25 mouse cellular contexts compared by ENCODE assay signal in the genomic region with DNA sequence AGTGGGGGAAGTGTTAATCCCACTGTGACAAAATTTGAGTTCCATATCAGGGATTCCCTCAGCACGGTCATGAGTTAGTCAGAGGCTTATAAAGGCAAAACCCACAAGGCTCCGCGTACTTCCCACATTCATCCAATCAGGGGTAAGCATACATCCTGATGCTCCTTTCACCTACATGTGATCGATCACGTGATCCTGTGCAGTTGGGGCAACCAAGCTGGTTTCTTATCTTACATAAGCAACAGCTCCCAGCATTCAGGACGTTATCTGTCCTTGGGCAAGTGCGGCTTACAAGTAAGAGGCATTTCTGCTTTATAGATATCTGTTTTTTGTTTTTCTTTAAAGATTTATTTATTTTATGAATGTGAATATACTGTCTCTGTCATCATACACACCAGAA.
DNase-seq lines count a peak whose midpoint lies in the region; ATAC-seq and TF ChIP-seq lines count a peak whose summit lies in the region.
"Had no signal": no experiment of that assay in that cellular context is flagged by ENCODE, and none has a peak within 500 bp of the region (broad histone marks: within the 10 kb centered on the region; RNA-seq: fewer than 3 reads in every experiment).

No protein-coding gene starts in this region.

- no peak for TF ChIP-seq EP300 in stomach, postnatal 0 days (optimal IDR thresholded peaks at IDR 0.05)

- ATAC-seq in stomach, postnatal 0 days (ENCODE audit: low FRiP score, low TSS enrichment): peak; percentile 63; the same call in 1 of the 2 replicates
- ATAC-seq in hindbrain, embryonic 12.5 days (ENCODE audit: low FRiP score): no peak
- ATAC-seq: forebrain, embryonic 14.5 days; forebrain, postnatal 0 days; hindbrain, postnatal 0 days; inflammation-experienced regulatory T-cells, adult 6 months; intestine, embryonic 16.5 days; Patski had no signal

- intact Hi-C loops in left cerebral cortex, adult 2 months (cut with DNase I): no loop called here

- H3K27ac ChIP-seq in stomach, postnatal 0 days (replicated peaks): no peak overlapping the region
- H3K27ac ChIP-seq in hindbrain, embryonic 12.5 days: no peak overlapping the region
- H3K27ac ChIP-seq in left cerebral cortex, adult 2 months: no peak overlapping the region
- H3K27ac ChIP-seq: embryonic facial prominence, embryonic 12.5 days; embryonic facial prominence, embryonic 15.5 days; gastrocnemius, adult 2 months; hindbrain, embryonic 14.5 days; hindbrain, postnatal 0 days had no signal

- H3K9ac ChIP-seq in stomach, postnatal 0 days (ENCODE audit: low read length): no peak overlapping the region
- no peak overlapping the region for H3K9ac ChIP-seq in hindbrain, embryonic 12.5 days
- H3K9ac ChIP-seq: embryonic facial prominence, embryonic 12.5 days; embryonic facial prominence, embryonic 15.5 days; forebrain, postnatal 0 days; hindbrain, embryonic 14.5 days had no signal

- DNase-seq in 416B (ENCODE audit: low read depth) (peak; percentile 47), MEL-GATA-1-ER (ENCODE audit: extremely low read depth, low read depth) (peak; percentile 4)
- no peak for DNase-seq in stomach, postnatal 0 days (ENCODE audit: low spot score)
- DNase-seq in left cerebral cortex, adult 2 months (ENCODE audit: extremely low spot score in 1 of 2, low spot score in 2 of 2): no peak
- no peak for DNase-seq in layer of hippocampus, postnatal 25 days (ENCODE audit: extremely low spot score in 1 of 2, low spot score in 1 of 2)
- DNase-seq: adrenal gland, adult 2 months; adrenal gland, postnatal 14 days; cerebellum, adult 11-12 months; cerebellum, adult 8-10 months; cerebellum, postnatal 14 days; forebrain, postnatal 0 days; gastrocnemius, adult 2 months; gastrocnemius, postnatal 14 days; heart, adult 11 months had no signal

- H3K4me2 ChIP-seq in stomach, postnatal 0 days (replicated peaks; ENCODE audit: low read depth): no peak overlapping the region
- no peak overlapping the region for H3K4me2 ChIP-seq in hindbrain, embryonic 12.5 days (replicated peaks)
- H3K4me2 ChIP-seq: embryonic facial prominence, embryonic 12.5 days; embryonic facial prominence, embryonic 15.5 days; heart, embryonic 11.5 days; hindbrain, embryonic 14.5 days had no signal

- H3K4me1 ChIP-seq in E14TG2a.4 (replicated peaks; ENCODE audit: low read depth, low read length): peaks cover 72% of the 10 kb centered on the region
- H3K4me1 ChIP-seq in stomach, postnatal 0 days (replicated peaks; ENCODE audit: control insufficient read depth, insufficient read depth): no peaks in the 10 kb centered on the region
- peaks cover 4% of the 10 kb centered on the region for H3K4me1 ChIP-seq in hindbrain, embryonic 12.5 days
- H3K4me1 ChIP-seq: embryonic facial prominence, embryonic 12.5 days; embryonic facial prominence, embryonic 15.5 days had no signal

- H3K36me3 ChIP-seq in E14TG2a.4 (ENCODE audit: insufficient read depth, low read length): peaks cover 3% of the 10 kb centered on the region
- H3K36me3 ChIP-seq in stomach, postnatal 0 days (ENCODE audit: control insufficient read depth, insufficient read depth, low read length): no peaks in the 10 kb centered on the region
- H3K36me3 ChIP-seq in hindbrain, embryonic 12.5 days: no peaks in the 10 kb centered on the region
- H3K36me3 ChIP-seq: embryonic facial prominence, embryonic 12.5 days; embryonic facial prominence, embryonic 15.5 days had no signal

- no peaks in the 10 kb centered on the region for H3K9me3 ChIP-seq in E14TG2a.4 (ENCODE audit: low read length)
- no peaks in the 10 kb centered on the region for H3K9me3 ChIP-seq in stomach, postnatal 0 days (ENCODE audit: control insufficient read depth, low read length)
- H3K9me3 ChIP-seq in hindbrain, embryonic 12.5 days (replicated peaks): no peaks in the 10 kb centered on the region
- H3K9me3 ChIP-seq: embryonic facial prominence, embryonic 12.5 days; embryonic facial prominence, embryonic 15.5 days had no signal

- H3K4me3 ChIP-seq in E14TG2a.4 (replicated peaks; ENCODE audit: low read length): peak overlapping the region; percentile 43; the same call in 1 of the 2 replicates
- no peak overlapping the region for H3K4me3 ChIP-seq in stomach, postnatal 0 days (ENCODE audit: low read depth, low read length)
- no peak overlapping the region for H3K4me3 ChIP-seq in hindbrain, embryonic 12.5 days
- H3K4me3 ChIP-seq in left cerebral cortex, adult 2 months: no peak overlapping the region
- H3K4me3 ChIP-seq: embryonic facial prominence, embryonic 12.5 days; embryonic facial prominence, embryonic 15.5 days; gastrocnemius, adult 2 months had no signal

- H3K27me3 ChIP-seq in E14TG2a.4 (ENCODE audit: insufficient read depth, low read length): no peaks in the 10 kb centered on the region
- no peaks in the 10 kb centered on the region for H3K27me3 ChIP-seq in stomach, postnatal 0 days (ENCODE audit: control insufficient read depth, insufficient read depth, low read length)
- H3K27me3 ChIP-seq in hindbrain, embryonic 12.5 days: no peaks in the 10 kb centered on the region
- H3K27me3 ChIP-seq: embryonic facial prominence, embryonic 12.5 days; embryonic facial prominence, embryonic 15.5 days had no signal

- TF ChIP-seq CTCF in E14TG2a.4 (conservative IDR thresholded peaks at IDR 0.05; ENCODE audit: low read length): no peak
- no peak for TF ChIP-seq CTCF in stomach, postnatal 0 days (IDR thresholded peaks at IDR 0.05; ENCODE audit: low read depth)
- no peak for TF ChIP-seq CTCF in left cerebral cortex, adult 2 months (IDR thresholded peaks at IDR 0.05)

- WGBS in stomach, postnatal 0 days: 83% methylated on average over 7 of the region's 7 CpGs
- WGBS in hindbrain, embryonic 12.5 days: 95% methylated on average over 7 of the region's 7 CpGs

Comparison
In these comparisons a context has a peak if more than half of its experiments do, and no peak if none do; other contexts are left out.
1. DNase-seq: peak in 416B (single experiment) and MEL-GATA-1-ER (single experiment); none in stomach, postnatal 0 days (single experiment), left cerebral cortex, adult 2 months (0 of 2) and layer of hippocampus, postnatal 25 days (0 of 2).